Mouse (Mus musculus): ENCODE measurements around the gene Xpo4.

Gene Xpo4

GRCm38 (mm10) chr14:57609816-57610329, 55.4 kb downstream of the Xpo4 start:
- peak; percentile 12 for DNase-seq (ENCODE audit: low spot score)

GRCm38 (mm10) chr14:57607500-57607899, 57.7 kb downstream of the Xpo4 start:
- DNase-seq (ENCODE audit: low spot score): peak; percentile 68

GRCm38 (mm10) chr14:57606663-57607365, 58.4 kb downstream of the Xpo4 start:
- no peak for DNase-seq (ENCODE audit: low spot score)

- no peak for DNase-seq (ENCODE audit: low spot score)
These were observed 72.0 kb downstream of the Xpo4 start for GRCm38 (mm10) chr14:57593279-57593678.

GRCm38 (mm10) chr14:57591830-57592229, 73.4 kb downstream of the Xpo4 start:
- no peak for DNase-seq (ENCODE audit: low spot score)

- DNase-seq (ENCODE audit: low spot score): no peak
These were observed 88.7 kb downstream of the Xpo4 start for GRCm38 (mm10) chr14:57576364-57577060.

- DNase-seq (ENCODE audit: low spot score): no peak
These were observed 90.2 kb downstream of the Xpo4 start for GRCm38 (mm10) chr14:57574792-57575587.

- DNase-seq (ENCODE audit: low spot score): peak; percentile 90
These were observed 93.8 kb downstream of the Xpo4 start, which contains the start of gene Eef1akmt1 for GRCm38 (mm10) chr14:57571155-57572133. Eef1akmt1 (minus strand) TSS chr14:57571612.

GRCm38 (mm10) chr14:57565626-57566025, 99.6 kb downstream of the Xpo4 start:
- no peak for DNase-seq (ENCODE audit: low spot score)

GRCm38 (mm10) chr14:57556922-57557321, 108.3 kb downstream of the Xpo4 start:
- DNase-seq (ENCODE audit: low spot score): no peak

GRCm38 (mm10) chr14:57555471-57556070, 109.7 kb downstream of the Xpo4 start:
- DNase-seq (ENCODE audit: low spot score): no peak

- no peak for DNase-seq (ENCODE audit: low spot score)
These were observed 110.8 kb downstream of the Xpo4 start for GRCm38 (mm10) chr14:57554434-57554833.

GRCm38 (mm10) chr14:57552945-57553344, 112.3 kb downstream of the Xpo4 start:
- no peak for DNase-seq (ENCODE audit: low spot score)

GRCm38 (mm10) chr14:57547062-57547461, 118.2 kb downstream of the Xpo4 start:
- DNase-seq (ENCODE audit: low spot score): no peak

GRCm38 (mm10) chr14:57546557-57547021, 118.6 kb downstream of the Xpo4 start:
- no peak for DNase-seq (ENCODE audit: low spot score)

GRCm38 (mm10) chr14:57546131-57546530, 119.1 kb downstream of the Xpo4 start:
- no peak for DNase-seq (ENCODE audit: low spot score)

GRCm38 (mm10) chr14:57545526-57545925, 119.7 kb downstream of the Xpo4 start:
- no peak for DNase-seq (ENCODE audit: low spot score)

- no peak for DNase-seq (ENCODE audit: low spot score)
These were observed 121.7 kb downstream of the Xpo4 start for GRCm38 (mm10) chr14:57543420-57544039.

- DNase-seq (ENCODE audit: low spot score): no peak
These were observed 123.0 kb downstream of the Xpo4 start for GRCm38 (mm10) chr14:57542231-57542630.

- no peak for DNase-seq (ENCODE audit: low spot score)
These were observed 124.5 kb downstream of the Xpo4 start for GRCm38 (mm10) chr14:57540683-57541082.
